Mouse (Mus musculus) CH12.LX (cell line): ENCODE measurements around the gene Syne4. TPM values are rescaled to one million over a fixed set of nuclear protein-coding genes. Genes with fewer than 3 reads are reported as not detected.

Experiments
- DNase-seq: peaks from one replicate; pipeline ENCODE4 v3.0.0-alpha.2; 2013; ENCODE audit errors: extremely low read depth
- H3K27ac ChIP-seq: 2 replicates; pipeline ENCODE4 v1.5.1; 2012; ENCODE audit warnings: low read depth, mild to moderate bottlenecking, control low read depth, moderate library complexity; ENCODE audit not compliant: insufficient read depth
- H3K27me3 ChIP-seq: replicated peaks from 2 replicates; pipeline ENCODE3; 2012; ENCODE audit warnings: inconsistent platforms
- H3K36me3 ChIP-seq, 2 experiments: replicated peaks in 1 of 2; 2 replicates each; pipeline versions ENCODE3 to v1.6.1; 2012; ENCODE audit warnings: inconsistent platforms in 1 of 2, low read length in 1 of 2, mild to moderate bottlenecking in 1 of 2, mixed read lengths in 1 of 2, moderate library complexity in 1 of 2; ENCODE audit not compliant: control insufficient read depth in 1 of 2, insufficient read depth in 1 of 2
- H3K4me1 ChIP-seq, 2 experiments: 2 replicates each; pipeline ENCODE4 v1.6.1; 2012; ENCODE audit warnings: inconsistent platforms in 1 of 2, moderate library complexity in 1 of 2; ENCODE audit not compliant: insufficient read depth in 2 of 2, control insufficient read depth in 1 of 2
- H3K4me2 ChIP-seq: 2 replicates; pipeline ENCODE4 v1.6.1; 2012; ENCODE audit warnings: low read depth, mild to moderate bottlenecking, control low read depth; ENCODE audit not compliant: poor library complexity, insufficient read depth, severe bottlenecking
- H3K4me3 ChIP-seq, 3 experiments: fragments of 150-350 bp in 1 of 3; sonication (generic) in 1 of 3; replicated peaks in 1 of 3; 2 replicates each; pipeline versions ENCODE3 to v1.5.1; 2011 to 2012; ENCODE audit warnings: low read depth in 2 of 3, low read length in 2 of 3, mild to moderate bottlenecking in 2 of 3, moderate library complexity in 2 of 3, control low read depth in 1 of 3, improper control_type of control experiment in 1 of 3, inconsistent platforms in 1 of 3, mixed read lengths in 1 of 3; ENCODE audit not compliant: poor library complexity in 1 of 3
- H3K79me2 ChIP-seq: replicated peaks from 2 replicates; pipeline ENCODE4 v1.6.1; 2012; ENCODE audit warnings: mild to moderate bottlenecking, moderate library complexity; ENCODE audit not compliant: control insufficient read depth, poor library complexity, insufficient read depth, severe bottlenecking; ENCODE audit errors: extremely low read depth
- H3K9ac ChIP-seq: 2 replicates; pipeline ENCODE4 v1.6.1; 2012; ENCODE audit warnings: low read depth, mild to moderate bottlenecking, control low read depth, moderate library complexity; ENCODE audit not compliant: insufficient read depth
- H3K9me3 ChIP-seq: replicated peaks from 2 replicates; pipeline ENCODE3; 2012; ENCODE audit warnings: low read length, inconsistent platforms, mixed read lengths
- BHLHE40 ChIP-seq: IDR thresholded peaks from 2 replicates; pipeline ENCODE4 v1.6.1; 2011; ENCODE audit warnings: mild to moderate bottlenecking, low read depth, low read length, improper control_type of control experiment
- CHD2 ChIP-seq: IDR thresholded peaks from 2 replicates; pipeline ENCODE4 v1.6.1; 2011; ENCODE audit warnings: low read length, improper control_type of control experiment
- ELF1 ChIP-seq: IDR thresholded peaks from 2 replicates; pipeline ENCODE4 v1.6.1; 2014; ENCODE audit warnings: low read depth, mild to moderate bottlenecking, inconsistent platforms, low read length, improper control_type of control experiment
- EP300 ChIP-seq: IDR thresholded peaks from 2 replicates; pipeline ENCODE4 v1.6.1; 2011; ENCODE audit warnings: low read length, improper control_type of control experiment
- HCFC1 ChIP-seq: IDR thresholded peaks from 2 replicates; pipeline ENCODE4 v1.6.1; 2012; ENCODE audit warnings: low read depth, mild to moderate bottlenecking, inconsistent platforms, low read length, improper control_type of control experiment
- JUN ChIP-seq: IDR thresholded peaks from 2 replicates; pipeline ENCODE4 v1.6.1; 2011; ENCODE audit warnings: low read depth, mild to moderate bottlenecking, low read length, improper control_type of control experiment, moderate library complexity; ENCODE audit not compliant: insufficient read depth
- MAFK ChIP-seq: IDR thresholded peaks from 2 replicates; pipeline ENCODE4 v1.6.1; 2011; ENCODE audit warnings: low read length, improper control_type of control experiment; ENCODE audit not compliant: insufficient replicate concordance
- MAX ChIP-seq: IDR thresholded peaks from 2 replicates; pipeline ENCODE4 v1.6.1; 2011; ENCODE audit warnings: low read length, improper control_type of control experiment
- MAZ ChIP-seq: IDR thresholded peaks from 2 replicates; pipeline ENCODE4 v1.6.1; 2012; ENCODE audit warnings: low read depth, mild to moderate bottlenecking, inconsistent platforms, low read length, improper control_type of control experiment, moderate library complexity
- MEF2A ChIP-seq: IDR thresholded peaks from 2 replicates; pipeline ENCODE4 v1.6.1; 2014; ENCODE audit warnings: low read depth, mild to moderate bottlenecking, inconsistent platforms, low read length, improper control_type of control experiment, borderline replicate concordance
- MXI1 ChIP-seq: IDR thresholded peaks from 2 replicates; pipeline ENCODE4 v1.6.1; 2011; ENCODE audit warnings: mild to moderate bottlenecking, low read depth, low read length, improper control_type of control experiment
- MYC ChIP-seq: IDR thresholded peaks from 2 replicates; pipeline ENCODE4 v1.6.1; 2011; ENCODE audit warnings: low read depth, mild to moderate bottlenecking, improper control_type of control experiment, low read length
- PAX5 ChIP-seq: IDR thresholded peaks from 2 replicates; pipeline ENCODE4 v1.6.1; 2012; ENCODE audit warnings: low read length, inconsistent platforms, mixed read lengths
- RCOR1 ChIP-seq: conservative IDR thresholded peaks from 2 replicates; pipeline ENCODE4 v1.6.1; 2012; ENCODE audit warnings: low read depth, mild to moderate bottlenecking, inconsistent platforms, low read length, improper control_type of control experiment
- SMC3 ChIP-seq: IDR thresholded peaks from 2 replicates; pipeline ENCODE4 v1.6.1; 2011; ENCODE audit warnings: low read depth, low read length, improper control_type of control experiment
- UBTF ChIP-seq: IDR thresholded peaks from 2 replicates; pipeline ENCODE4 v1.6.1; 2012; ENCODE audit warnings: low read depth, mild to moderate bottlenecking, inconsistent platforms, low read length, improper control_type of control experiment, moderate library complexity
- USF1 ChIP-seq: IDR thresholded peaks from 2 replicates; pipeline ENCODE4 v1.6.1; 2014; ENCODE audit warnings: low read depth, mild to moderate bottlenecking, inconsistent platforms, low read length, improper control_type of control experiment
- ZKSCAN1 ChIP-seq: IDR thresholded peaks from 2 replicates; pipeline ENCODE4 v1.6.1; 2012; ENCODE audit warnings: low read depth, inconsistent platforms, low read length, improper control_type of control experiment, borderline replicate concordance
- ZMIZ1 ChIP-seq: IDR thresholded peaks from 2 replicates; pipeline ENCODE4 v1.6.1; 2012; ENCODE audit warnings: low read depth, mild to moderate bottlenecking, inconsistent platforms, low read length, improper control_type of control experiment
- ZNF384 ChIP-seq: IDR thresholded peaks from 2 replicates; pipeline ENCODE4 v1.6.1; 2012; ENCODE audit warnings: low read depth, low read length, improper control_type of control experiment, inconsistent platforms
- dilution Hi-C: fragments of 300-500 bp; cut with MboI; formaldehyde crosslinking; loops from 2 replicates; pipeline ENCODE4 v1.14.3; 2020; ENCODE audit warnings: low sequenced_read_pairs; ENCODE audit not compliant: extremely low pct_unique_long_range_greater_than_20kb, extremely low pct_ligation_motif_present
- in situ Hi-C: fragments of 300-500 bp; cut with MboI; formaldehyde crosslinking; loops from 3 replicates; pipeline ENCODE4 v1.14.3; 2019; ENCODE audit warnings: low sequenced_read_pairs, low pct_ligation_motif_present, low pct_unique_long_range_greater_than_20kb, mixed read lengths
- polyA plus RNA-seq: library from polyadenylated mRNA; unstranded; fragments of >175 nt; gene quantifications from 2 replicates; pipeline ENCODE4 v1.2.1, GENCODE M21; 2012; ENCODE audit warnings: low read depth; ENCODE audit not compliant: insufficient read length
- total RNA-seq, 2 experiments: library from RNA; depleted of rRNA; stranded (reverse); fragments of 300-350 nt in 1 of 2; fragments of >200 nt in 1 of 2; gene quantifications; 2 replicates each; pipeline ENCODE4 v1.2.3; 2012 to 2014

Syne4 gene
- total and polyA plus RNA-seq, 3 experiments, result 0.70 to 3.1 (median 1.9) TPM

GRCm38 (mm10) chr7:30288046-30288445 lies 26.6 kb upstream of the Syne4 start:
- H3K4me1 ChIP-seq, result peaks cover 0 to 3% of the 10 kb centered on the region in 2 experiments; a peak in 1 of 4 replicates
- no peaks in the 10 kb centered on the region for H3K36me3 ChIP-seq
- no peak overlapping the region for H3K27ac ChIP-seq
- peaks cover 70% of the 10 kb centered on the region for H3K27me3 ChIP-seq
- no peak overlapping the region for H3K9ac ChIP-seq
- H3K79me2 ChIP-seq, result no peaks in the 10 kb centered on the region
- dilution Hi-C loops (no loop called here), in situ Hi-C loops (no loop called here)
- H3K4me2 ChIP-seq, result no peak overlapping the region
- TF ChIP-seq ZMIZ1 (no peak), MAX (no peak), BHLHE40 (no peak), ELF1 (no peak), MAZ (no peak), JUN (no peak), RCOR1 (no peak), MAFK (no peak), CHD2 (no peak), SMC3 (no peak), ZNF384 (no peak), MEF2A (no peak), MYC (no peak), MXI1 (no peak), PAX5 (no peak)
- DNase-seq, result no peak
- H3K4me3 ChIP-seq, result no peak overlapping the region
- no peaks in the 10 kb centered on the region for H3K9me3 ChIP-seq

GRCm38 (mm10) chr7:30289071-30289713 lies 25.4 kb upstream of the Syne4 start:
- no peaks in the 10 kb centered on the region for H3K36me3 ChIP-seq
- H3K27ac ChIP-seq, result no peak overlapping the region
- no peak for TF ChIP-seq MAFK
- no peak for TF ChIP-seq HCFC1
- TF ChIP-seq EP300, result no peak
- TF ChIP-seq USF1, result no peak
- TF ChIP-seq UBTF, result no peak
- TF ChIP-seq SMC3, result no peak
- no peak for TF ChIP-seq MEF2A
- TF ChIP-seq ZKSCAN1, result no peak
- no peak overlapping the region for H3K9ac ChIP-seq
- no peak for DNase-seq
- dilution Hi-C loops, result no loop called here
- H3K9me3 ChIP-seq, result no peaks in the 10 kb centered on the region
- H3K4me3 ChIP-seq, result no peak overlapping the region
- in situ Hi-C loops, result no loop called here
- peaks cover 0 to 3% of the 10 kb centered on the region in 2 experiments; a peak in 1 of 4 replicates for H3K4me1 ChIP-seq
- no peaks in the 10 kb centered on the region for H3K79me2 ChIP-seq
- H3K4me2 ChIP-seq, result no peak overlapping the region
- H3K27me3 ChIP-seq, result peaks cover 79% of the 10 kb centered on the region
